Comparison of ENCODE assay signal across 27 mouse cellular contexts in genomic region chr11:63754826-63755225, GRCm38 (mm10).
"Had no signal": no experiment of that assay in that cellular context is flagged by ENCODE, and none has a peak within 500 bp of the region (broad histone marks: within the 10 kb centered on the region; RNA-seq: fewer than 3 reads in every experiment).

No protein-coding gene starts in this region.

- H3K36me3 ChIP-seq: embryonic facial prominence, embryonic 10.5 days; embryonic facial prominence, embryonic 12.5 days; embryonic facial prominence, embryonic 13.5 days; embryonic facial prominence, embryonic 15.5 days; forebrain, embryonic 12.5 days; forebrain, embryonic 15.5 days had no signal

- H3K4me1 ChIP-seq: forebrain, embryonic 13.5 days; forebrain, embryonic 15.5 days had no signal

- H3K9me3 ChIP-seq: embryonic facial prominence, embryonic 10.5 days; embryonic facial prominence, embryonic 12.5 days; embryonic facial prominence, embryonic 13.5 days; embryonic facial prominence, embryonic 15.5 days; forebrain, embryonic 12.5 days; forebrain, embryonic 13.5 days; forebrain, embryonic 15.5 days had no signal

- H3K9ac ChIP-seq: embryonic facial prominence, embryonic 12.5 days; embryonic facial prominence, embryonic 13.5 days; embryonic facial prominence, embryonic 15.5 days; forebrain, embryonic 12.5 days; forebrain, embryonic 13.5 days; forebrain, embryonic 15.5 days; forebrain, postnatal 0 days had no signal

- ATAC-seq: forebrain, embryonic 13.5 days; forebrain, embryonic 14.5 days; forebrain, embryonic 15.5 days; forebrain, embryonic 16.5 days; forebrain, postnatal 0 days had no signal

- H3K27ac ChIP-seq: embryonic facial prominence, embryonic 10.5 days; embryonic facial prominence, embryonic 12.5 days; embryonic facial prominence, embryonic 13.5 days; embryonic facial prominence, embryonic 15.5 days; forebrain, embryonic 12.5 days; forebrain, embryonic 13.5 days; forebrain, embryonic 15.5 days; gastrocnemius, adult 2 months; heart, adult 2 months had no signal

- H3K4me3 ChIP-seq: embryonic facial prominence, embryonic 10.5 days; embryonic facial prominence, embryonic 12.5 days; embryonic facial prominence, embryonic 13.5 days; embryonic facial prominence, embryonic 15.5 days; erythroblast, embryonic 14.5 days; forebrain, embryonic 12.5 days; forebrain, embryonic 13.5 days; forebrain, embryonic 15.5 days; gastrocnemius, adult 2 months; heart, adult 2 months had no signal

- DNase-seq: cerebellum, adult 8-10 months; cerebellum, adult 9-10 months; cerebellum, adult 9-11 months; cerebellum, postnatal 10 days; cerebellum, postnatal 14 days; cerebellum, postnatal 25 days; cerebellum, postnatal 36 days; embryo, embryonic 11 days; forebrain, postnatal 0 days; gastrocnemius, adult 2 months; gastrocnemius, postnatal 10 days; gastrocnemius, postnatal 14 days; gastrocnemius, postnatal 25 days; gastrocnemius, postnatal 36 days; heart, adult 11 months; heart, adult 18-20 months; heart, adult 2 months had no signal

- H3K27me3 ChIP-seq: embryonic facial prominence, embryonic 12.5 days; embryonic facial prominence, embryonic 13.5 days; forebrain, embryonic 12.5 days; forebrain, embryonic 15.5 days had no signal

- H3K4me2 ChIP-seq: embryonic facial prominence, embryonic 12.5 days; embryonic facial prominence, embryonic 13.5 days; embryonic facial prominence, embryonic 15.5 days; forebrain, embryonic 12.5 days; forebrain, embryonic 13.5 days; forebrain, embryonic 15.5 days had no signal
